Comparison of ENCODE assay signal across 26 mouse cellular contexts in the genomic region with DNA sequence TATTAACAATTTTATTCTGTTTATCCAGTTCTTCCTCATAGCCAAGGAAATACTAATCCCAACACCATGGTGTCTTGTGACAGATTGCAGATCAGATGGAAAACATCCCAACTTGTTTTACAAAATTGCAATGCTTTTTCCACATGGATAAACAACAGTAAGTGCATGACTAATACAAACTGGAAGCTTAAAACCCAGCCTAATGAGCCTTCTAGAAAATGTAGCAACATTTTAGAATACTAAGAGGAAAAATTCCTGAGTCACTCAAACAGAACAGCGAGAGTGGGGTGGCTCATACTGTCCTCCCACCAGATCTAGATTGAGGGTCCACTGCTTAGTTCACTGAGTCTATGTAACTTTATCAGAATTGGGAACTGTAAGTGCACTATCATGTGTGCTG. TPM values are rescaled to one million over a fixed set of nuclear protein-coding genes. Genes with fewer than 3 reads are reported as not detected.
"Had no signal": no experiment of that assay in that cellular context is flagged by ENCODE, and none has a peak within 500 bp of the region (broad histone marks: within the 10 kb centered on the region; RNA-seq: fewer than 3 reads in every experiment).

No protein-coding gene starts in this region.

- H3K27me3 ChIP-seq: midbrain, embryonic 13.5 days; midbrain, embryonic 15.5 days; neural tube, embryonic 13.5 days; neural tube, embryonic 15.5 days; stomach, embryonic 15.5 days had no signal

- H3K4me2 ChIP-seq: lung, embryonic 14.5 days; midbrain, embryonic 11.5 days; midbrain, embryonic 13.5 days; midbrain, embryonic 15.5 days; neural tube, embryonic 13.5 days; neural tube, embryonic 15.5 days; stomach, embryonic 15.5 days had no signal

- H3K4me3 ChIP-seq: megakaryocyte, embryonic 14.5 days; midbrain, embryonic 13.5 days; midbrain, embryonic 15.5 days; myocyte; neural tube, embryonic 13.5 days; neural tube, embryonic 15.5 days; stomach, embryonic 15.5 days had no signal

- H3K36me3 ChIP-seq: midbrain, embryonic 13.5 days; midbrain, embryonic 15.5 days; neural tube, embryonic 13.5 days; neural tube, embryonic 15.5 days; stomach, embryonic 15.5 days had no signal

- ATAC-seq: midbrain, embryonic 13.5 days; midbrain, embryonic 15.5 days had no signal

- H3K27ac ChIP-seq: macrophage; midbrain, embryonic 13.5 days; midbrain, embryonic 15.5 days; neural tube, embryonic 13.5 days; neural tube, embryonic 15.5 days; stomach, embryonic 15.5 days; stomach, postnatal 0 days had no signal

- DNase-seq: lung, adult 18-20 months; lung, embryonic 14.5 days; lung, postnatal 10 days; retina, postnatal 1 day; right cerebral cortex, adult 18-20 months; right cerebral cortex, postnatal 25 days; right cerebral cortex, postnatal 4 days; spleen, adult 18-20 months; thymus, adult 2 months; thymus, postnatal 25 days; thymus, postnatal 4 days had no signal

- H3K9me3 ChIP-seq: midbrain, embryonic 13.5 days; midbrain, embryonic 15.5 days; neural tube, embryonic 13.5 days; neural tube, embryonic 15.5 days; stomach, embryonic 15.5 days had no signal

- H3K4me1 ChIP-seq: megakaryocyte, embryonic 14.5 days; midbrain, embryonic 13.5 days; midbrain, embryonic 15.5 days; neural tube, embryonic 13.5 days; neural tube, embryonic 15.5 days; stomach, embryonic 15.5 days had no signal

- H3K9ac ChIP-seq: lung, embryonic 14.5 days; midbrain, embryonic 13.5 days; midbrain, embryonic 15.5 days; neural tube, embryonic 13.5 days; neural tube, embryonic 15.5 days; stomach, embryonic 15.5 days had no signal

RNA-seq across cellular contexts. Expression of gene Magea10, which starts 4.7 kb away (rescaled TPM):
- polyA plus RNA-seq: liver, embryonic 16.5 days; lung, embryonic 14.5 days; lung, embryonic 16.5 days; macrophage; midbrain, embryonic 11.5 days; midbrain, embryonic 13.5 days; midbrain, embryonic 15.5 days; myocyte; neural tube, embryonic 11.5 days; neural tube, embryonic 13.5 days; neural tube, embryonic 15.5 days; small intestine, adult 2 months; stomach, embryonic 15.5 days; stomach, postnatal 0 days; thymus, adult 2 months; urinary bladder, adult 2 months had no signal
